ENCODE assay signal across 8 mouse cellular contexts in the genomic region with DNA sequence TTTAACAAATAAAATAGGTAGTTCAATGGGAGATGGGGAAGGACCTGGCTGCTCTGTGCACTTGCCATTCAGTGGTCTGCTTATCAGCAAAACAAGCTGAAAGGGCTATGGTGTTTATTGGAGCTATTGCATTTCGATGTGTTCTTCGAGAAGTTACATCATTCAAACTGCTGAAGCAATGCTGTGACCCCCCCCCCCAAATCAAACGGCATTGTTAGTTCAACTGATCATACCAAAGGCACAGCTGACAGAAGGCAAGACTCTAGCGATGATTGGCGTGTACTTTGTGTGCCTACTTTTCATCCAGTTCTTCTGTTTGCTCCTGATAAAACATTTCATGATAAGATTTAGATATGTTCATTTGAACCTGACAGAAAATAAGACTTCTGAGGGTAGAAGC. TPM values are rescaled to one million over a fixed set of nuclear protein-coding genes. Genes with fewer than 3 reads are reported as not detected.
A peak's percentile ranks its signal among the peaks of the same experiment; 100 is the strongest.
DNase-seq lines count a peak whose midpoint lies in the region; ATAC-seq and TF ChIP-seq lines count a peak whose summit lies in the region.

No protein-coding gene starts in this region.

- no peak for TF ChIP-seq RAD21 in MEL (IDR thresholded peaks at IDR 0.05; ENCODE audit: low read depth, low read length)

- peaks cover 29% of the 10 kb centered on the region for H3K36me3 ChIP-seq in erythroblast, embryonic 14.5 days (ENCODE audit: control insufficient read depth)
- peaks cover 6 to 9% of the 10 kb centered on the region in 2 experiments for H3K36me3 ChIP-seq in MEL (ENCODE audit: control insufficient read depth in 1 of 2, insufficient read depth in 2 of 2, low read length in 2 of 2)
- peaks cover 3% of the 10 kb centered on the region; the same call in 1 of the 2 replicates for H3K36me3 ChIP-seq in hindbrain, embryonic 11.5 days (ENCODE audit: control insufficient read depth, insufficient read depth, low read length)

- H3K9ac ChIP-seq in MEL (ENCODE audit: control insufficient read depth, low read depth, low read length, poor library complexity, severe bottlenecking) = peak overlapping the region; percentile 66
- peak overlapping the region; percentile 12; the same call in 1 of the 2 replicates for H3K9ac ChIP-seq in hindbrain, embryonic 11.5 days (ENCODE audit: low read depth, low read length)

- peak; percentile 35 to 67; a peak in 2 of 4 replicates for TF ChIP-seq EP300 in MEL (IDR thresholded peaks at IDR 0.05; ENCODE audit: low read depth in 1 of 2, low read length in 2 of 2)

- peak overlapping the region; percentile 52 for H3K4me2 ChIP-seq in hindbrain, embryonic 11.5 days (replicated peaks; ENCODE audit: low read depth, low read length)

- peaks cover 43% of the 10 kb centered on the region for H3K4me1 ChIP-seq in erythroblast, embryonic 14.5 days (ENCODE audit: control insufficient read depth)
- peaks cover 4 to 16% of the 10 kb centered on the region in 2 experiments for H3K4me1 ChIP-seq in MEL (ENCODE audit: control insufficient read depth in 1 of 2, insufficient read depth in 2 of 2, low read length in 2 of 2)
- peaks cover 6% of the 10 kb centered on the region; the same call in 1 of the 2 replicates for H3K4me1 ChIP-seq in hindbrain, embryonic 11.5 days (replicated peaks; ENCODE audit: control insufficient read depth, insufficient read depth, low read length)

- TF ChIP-seq CTCF in MEL (IDR thresholded peaks at IDR 0.05 in 2 of 3, conservative IDR thresholded peaks at IDR 0.05 in 1 of 3; ENCODE audit: control insufficient read depth in 1 of 3, insufficient read depth in 1 of 3, low read depth in 2 of 3, low read length in 3 of 3, poor library complexity in 1 of 3, severe bottlenecking in 1 of 3) = no peak

- peaks cover 9% of the 10 kb centered on the region for H3K79me2 ChIP-seq in MEL (ENCODE audit: control insufficient read depth, insufficient read depth, low read length, poor library complexity)

- TF ChIP-seq POLR2A in MEL (IDR thresholded peaks at IDR 0.05; ENCODE audit: control insufficient read depth in 1 of 2, insufficient read depth in 1 of 2, low read depth in 1 of 2, low read length in 2 of 2, poor library complexity in 1 of 2) = no peak

- ATAC-seq in erythroblast, adult 5-6 weeks (replicated peaks; ENCODE audit: low FRiP score, poor library complexity, severe bottlenecking) = no peak
- ATAC-seq in hindbrain, embryonic 11.5 days (ENCODE audit: low FRiP score) = 0 out of 2 replicates have a peak, but pooled peaks have one; percentile 2
- ATAC-seq in megakaryocyte progenitor cell, adult 5-6 weeks (replicated peaks; ENCODE audit: poor library complexity) = peak; percentile 10; the same call in 1 of the 2 replicates

- peak overlapping the region; percentile 89 for H3K4me3 ChIP-seq in erythroblast, embryonic 14.5 days (replicated peaks)
- H3K4me3 ChIP-seq in MEL (ENCODE audit: control insufficient read depth in 1 of 2, insufficient read depth in 1 of 2, low read depth in 2 of 2, low read length in 2 of 2) = peak overlapping the region; percentile 59 to 63
- H3K4me3 ChIP-seq in hindbrain, embryonic 11.5 days (ENCODE audit: low read depth, low read length) = peak overlapping the region; percentile 72

- H3K9me3 ChIP-seq in erythroblast, embryonic 14.5 days (ENCODE audit: control insufficient read depth, low read length) = no peaks in the 10 kb centered on the region
- H3K9me3 ChIP-seq in MEL (replicated peaks; ENCODE audit: insufficient read depth, low read length) = no peaks in the 10 kb centered on the region
- H3K9me3 ChIP-seq in hindbrain, embryonic 11.5 days (ENCODE audit: control insufficient read depth, low read length) = no peaks in the 10 kb centered on the region

- H3K27ac ChIP-seq in MEL (ENCODE audit: control insufficient read depth, low read depth, low read length) = peak overlapping the region; percentile 47
- peak overlapping the region; percentile 68 for H3K27ac ChIP-seq in hindbrain, embryonic 11.5 days (ENCODE audit: low read depth, low read length)

- H3K27me3 ChIP-seq in erythroblast, embryonic 14.5 days (ENCODE audit: control insufficient read depth) = no peaks in the 10 kb centered on the region
- no peaks in the 10 kb centered on the region for H3K27me3 ChIP-seq in MEL (ENCODE audit: control insufficient read depth in 1 of 2, insufficient read depth in 2 of 2, low read length in 2 of 2)
- no peaks in the 10 kb centered on the region for H3K27me3 ChIP-seq in hindbrain, embryonic 11.5 days (ENCODE audit: control insufficient read depth, insufficient read depth, low read length)

- 69% methylated on average over 5 of the region's 5 CpGs for WGBS in hindbrain, embryonic 11.5 days

- DNase-seq in MEL (ENCODE audit: low read depth, low spot score) = peak; percentile 85
- peak; percentile 55 for DNase-seq in hindbrain, embryonic 11.5 days (ENCODE audit: low spot score)
- no peak for DNase-seq in frontal cortex, adult 2 months (ENCODE audit: extremely low spot score in 1 of 2, low spot score in 1 of 2)
- no peak for DNase-seq in ovary, postnatal 10 days (ENCODE audit: low spot score)
- no peak for DNase-seq in adipocyte (ENCODE audit: low spot score)

TF ChIP-seq in MEL, 35 proteins besides CTCF, POLR2A, EP300 and RAD21:
- TF ChIP-seq POLR2AphosphoS2 (IDR thresholded peaks at IDR 0.05; ENCODE audit: low read length) (no peak), ZKSCAN1 (IDR thresholded peaks at IDR 0.05; ENCODE audit: low read depth, low read length) (0 out of 2 replicates have a peak, but pooled peaks have one; percentile 11), TCF12 (IDR thresholded peaks at IDR 0.05; ENCODE audit: low read depth, low read length) (peak; percentile 81), MXI1 (IDR thresholded peaks at IDR 0.05; ENCODE audit: low read depth, low read length) (peak; percentile 74), MAZ (IDR thresholded peaks at IDR 0.05; ENCODE audit: low read depth, low read length) (no peak), TAL1 (IDR thresholded peaks at IDR 0.05; ENCODE audit: low read length) (peak; percentile 37), ZMIZ1 (IDR thresholded peaks at IDR 0.05; ENCODE audit: low read depth, low read length) (no peak), NRF1 (IDR thresholded peaks at IDR 0.05; ENCODE audit: insufficient read depth, low read depth, low read length, poor library complexity, severe bottlenecking) (no peak), SMC3 (IDR thresholded peaks at IDR 0.05; ENCODE audit: low read depth, low read length) (peak; percentile 8; the same call in 1 of the 2 replicates), HCFC1 (IDR thresholded peaks at IDR 0.05; ENCODE audit: low read depth, low read length) (0 out of 2 replicates have a peak, but pooled peaks have one; percentile 48), TBP (IDR thresholded peaks at IDR 0.05; ENCODE audit: low read depth, low read length) (no peak), KAT2A (conservative IDR thresholded peaks at IDR 0.05; ENCODE audit: low read depth, low read length) (no peak), CHD1 (IDR thresholded peaks at IDR 0.05; ENCODE audit: low read depth, low read length) (0 out of 2 replicates have a peak, but pooled peaks have one; percentile 4), POLR2AphosphoS5 (IDR thresholded peaks at IDR 0.05; ENCODE audit: borderline replicate concordance, low read depth, low read length) (no peak), USF2 (IDR thresholded peaks at IDR 0.05; ENCODE audit: borderline replicate concordance in 1 of 2, insufficient read depth in 1 of 2, low read depth in 1 of 2, low read length in 2 of 2) (no peak), SIN3A (IDR thresholded peaks at IDR 0.05; ENCODE audit: low read length) (peak; percentile 90), NELFE (IDR thresholded peaks at IDR 0.05; ENCODE audit: low read depth, low read length) (no peak), MAFK (IDR thresholded peaks at IDR 0.05; ENCODE audit: borderline replicate concordance, low read depth, low read length) (no peak), MAX (IDR thresholded peaks at IDR 0.05; ENCODE audit: low read length) (no peak), ETS1 (IDR thresholded peaks at IDR 0.05; ENCODE audit: low read depth, low read length) (peak; percentile 90), GATA1 (IDR thresholded peaks at IDR 0.05; ENCODE audit: low read depth, low read length) (peak; percentile 60; the same call in 1 of the 2 replicates), MYC (IDR thresholded peaks at IDR 0.05; ENCODE audit: low read depth, low read length) (no peak), ZC3H11A (IDR thresholded peaks at IDR 0.05; ENCODE audit: low read depth, low read length) (no peak), UBTF (IDR thresholded peaks at IDR 0.05; ENCODE audit: borderline replicate concordance, insufficient read depth, low read depth, low read length) (no peak)
TF ChIP-seq in MEL: peak in this region for 10.

RNA-seq across cellular contexts. Expression of a gene that starts 0.8 kb away (rescaled TPM):
- 1.4 and 1.7 TPM in 2 replicates for polyA plus RNA-seq in erythroblast, embryonic 14.5 days (2012)
- total RNA-seq in erythroblast, adult 5-6 weeks (2015; ENCODE audit: low replicate concordance) = 9.2 and 16.1 TPM in 2 replicates
- 12.9 and 15.8 TPM in 2 replicates for total RNA-seq in erythroblast, adult 5-6 weeks (2017; ENCODE audit: low replicate concordance)
- 35.6 and 36.2 TPM in 2 replicates for total RNA-seq in MEL (2012; rRNA removed)
- polyA plus RNA-seq in MEL (2012; ENCODE audit: insufficient read depth in 1 of 2, insufficient read length in 2 of 2, low read depth in 1 of 2, low replicate concordance in 2 of 2, missing spikeins in 1 of 2) = 10 to 100 TPM in 1 of 2 experiments, not detected in 1; 37.8 TPM
- polyA plus RNA-seq in hindbrain, embryonic 11.5 days (2014; fragmentation: Nextera tagmentation; extraction: Ambion mirVana) = 165 and 169 TPM in 2 replicates
- total RNA-seq in megakaryocyte progenitor cell, adult 5-6 weeks (2015) = 42.7 and 47.5 TPM in 2 replicates
- 49.6 and 71.1 TPM in 2 replicates for total RNA-seq in megakaryocyte progenitor cell, adult 5-6 weeks (2017)
- 45.0 and 47.8 TPM in 2 replicates for polyA plus RNA-seq in frontal cortex, adult 2 months (2012; rRNA removed)

RNA-seq across cellular contexts. Expression of a gene that starts 22.3 kb away (rescaled TPM):
- not detected in 2 replicates for polyA plus RNA-seq in erythroblast, embryonic 14.5 days (2012)
- not detected in 2 replicates for total RNA-seq in erythroblast, adult 5-6 weeks (2015; ENCODE audit: low replicate concordance)
- not detected in 2 replicates for total RNA-seq in erythroblast, adult 5-6 weeks (2017; ENCODE audit: low replicate concordance)
- total RNA-seq in MEL (2012; rRNA removed) = not detected in 2 replicates
- polyA plus RNA-seq in MEL (2012; ENCODE audit: insufficient read depth in 1 of 2, insufficient read length in 2 of 2, low read depth in 1 of 2, low replicate concordance in 2 of 2, missing spikeins in 1 of 2) = not detected
- 0.17 TPM in 1 of 2 replicates, not detected in the other for polyA plus RNA-seq in hindbrain, embryonic 11.5 days (2014; fragmentation: Nextera tagmentation; extraction: Ambion mirVana)
- total RNA-seq in megakaryocyte progenitor cell, adult 5-6 weeks (2015) = 0.22 TPM in 1 of 2 replicates, not detected in the other
- not detected in 2 replicates for total RNA-seq in megakaryocyte progenitor cell, adult 5-6 weeks (2017)
- polyA plus RNA-seq in frontal cortex, adult 2 months (2012; rRNA removed) = 0.99 and 1.8 TPM in 2 replicates

Comparison
In these comparisons a context has a peak if more than half of its experiments do, and no peak if none do; other contexts are left out.
1. DNase-seq: peak in MEL (single experiment) and hindbrain, embryonic 11.5 days (single experiment); none in frontal cortex, adult 2 months (0 of 2), ovary, postnatal 10 days (single experiment) and adipocyte (single experiment).
2. Peak in every context shown above with its lines, with median percentiles within 50 percentile points of each other: H3K4me3 ChIP-seq.